Mouse (Mus musculus) adrenal gland, adult 8-10 months (tissue): Measurements from ENCODE around the gene Otx2. TPM values are rescaled to one million over a fixed set of nuclear protein-coding genes. Genes with fewer than 3 reads are reported as not detected.

Experiments used
- DNase-seq: peaks from one replicate; pipeline ENCODE4 v3.0.0; 2022
- total RNA-seq, 4 experiments: library from RNA; stranded (reverse); gene quantifications; 2 replicates each; pipeline ENCODE4 v1.2.4; 2022

The Otx2 gene
- total RNA-seq, 4 experiments from 2014 or later, result not detected

GRCm38 (mm10) chr14:48668761-48669303 is 4.8 kb downstream of the Otx2 start:
- DNase-seq, result no peak

GRCm38 (mm10) chr14:48668051-48668481 is 5.6 kb downstream of the Otx2 start:
- no peak for DNase-seq

GRCm38 (mm10) chr14:48667396-48667795 is 6.2 kb downstream of the Otx2 start:
- no peak for DNase-seq

GRCm38 (mm10) chr14:48666771-48667170 is 6.8 kb downstream of the Otx2 start:
- no peak for DNase-seq

- DNase-seq, result no peak
These were observed 7.6 kb downstream of the Otx2 start for GRCm38 (mm10) chr14:48665816-48666661.

- DNase-seq, result no peak
These were observed 8.5 kb downstream of the Otx2 start for GRCm38 (mm10) chr14:48664841-48665815.

- DNase-seq, result no peak
These were observed 9.4 kb downstream of the Otx2 start for GRCm38 (mm10) chr14:48664001-48664810.

- DNase-seq, result no peak
These were observed 10.1 kb downstream of the Otx2 start for GRCm38 (mm10) chr14:48663531-48663930.

- no peak for DNase-seq
These were observed 10.9 kb downstream of the Otx2 start for GRCm38 (mm10) chr14:48662568-48663236.

GRCm38 (mm10) chr14:48661646-48662567 is 11.7 kb downstream of the Otx2 start:
- DNase-seq, result no peak

GRCm38 (mm10) chr14:48661151-48661550 is 12.5 kb downstream of the Otx2 start:
- no peak for DNase-seq

GRCm38 (mm10) chr14:48660593-48660992 is 13.0 kb downstream of the Otx2 start:
- DNase-seq, result no peak

GRCm38 (mm10) chr14:48659661-48660060 is 14.0 kb downstream of the Otx2 start:
- no peak for DNase-seq

GRCm38 (mm10) chr14:48657241-48657640 is 16.4 kb downstream of the Otx2 start:
- DNase-seq, result no peak

- no peak for DNase-seq
These were observed 16.9 kb downstream of the Otx2 start for GRCm38 (mm10) chr14:48656711-48657110.

- DNase-seq, result no peak
These were observed 17.6 kb downstream of the Otx2 start for GRCm38 (mm10) chr14:48655792-48656550.

GRCm38 (mm10) chr14:48655073-48655791 is 18.4 kb downstream of the Otx2 start:
- DNase-seq, result no peak

- DNase-seq, result no peak
These were observed 19.0 kb downstream of the Otx2 start for GRCm38 (mm10) chr14:48654551-48655072.
